23 mouse cellular contexts compared by ENCODE assay signal in genomic region chr6:5020510-5020909, GRCm38 (mm10).
DNase-seq lines count a peak whose midpoint lies in the region; ATAC-seq and TF ChIP-seq lines count a peak whose summit lies in the region.
"Had no signal": no experiment of that assay in that cellular context is flagged by ENCODE, and none has a peak within 500 bp of the region (broad histone marks: within the 10 kb centered on the region; RNA-seq: fewer than 3 reads in every experiment).

No protein-coding gene starts in this region.

- peak overlapping the region; percentile 17; the same call in 1 of the 2 replicates for H3K4me3 ChIP-seq in E14TG2a.4 (replicated peaks; ENCODE audit: low read length)
- no peak overlapping the region for H3K4me3 ChIP-seq in ES-Bruce4 (ENCODE audit: low read depth, low read length)
- H3K4me3 ChIP-seq: embryonic facial prominence, embryonic 13.5 days; embryonic facial prominence, embryonic 15.5 days; erythroblast, embryonic 14.5 days; forebrain, embryonic 10.5 days; forebrain, embryonic 12.5 days had no signal

- peak; percentile 51; the same call in 1 of the 2 replicates for TF ChIP-seq EP300 in ES-Bruce4 (IDR thresholded peaks at IDR 0.05; ENCODE audit: insufficient read depth, low read depth, low read length)

- peak overlapping the region; percentile 93 for H3K27ac ChIP-seq in ES-Bruce4 (ENCODE audit: insufficient read depth, low read length)
- H3K27ac ChIP-seq: embryonic facial prominence, embryonic 13.5 days; embryonic facial prominence, embryonic 15.5 days; forebrain, embryonic 10.5 days; forebrain, embryonic 12.5 days had no signal

- H3K9me3 ChIP-seq in E14TG2a.4 (ENCODE audit: low read length): no peaks in the 10 kb centered on the region
- H3K9me3 ChIP-seq in ES-Bruce4 (replicated peaks; ENCODE audit: control insufficient read depth, insufficient read depth, low read length, poor library complexity, severe bottlenecking): no peaks in the 10 kb centered on the region
- H3K9me3 ChIP-seq: embryonic facial prominence, embryonic 13.5 days; embryonic facial prominence, embryonic 15.5 days; forebrain, embryonic 10.5 days; forebrain, embryonic 12.5 days had no signal

- H3K36me3 ChIP-seq in E14TG2a.4 (ENCODE audit: insufficient read depth, low read length) (no peaks in the 10 kb centered on the region), ES-Bruce4 (ENCODE audit: control insufficient read depth, insufficient read depth, low read length, poor library complexity, severe bottlenecking) (no peaks in the 10 kb centered on the region)
- H3K36me3 ChIP-seq: embryonic facial prominence, embryonic 13.5 days; embryonic facial prominence, embryonic 15.5 days; forebrain, embryonic 12.5 days had no signal

- no peak overlapping the region for H3K9ac ChIP-seq in ES-Bruce4 (ENCODE audit: low read depth, poor library complexity, severe bottlenecking)
- H3K9ac ChIP-seq: embryonic facial prominence, embryonic 13.5 days; embryonic facial prominence, embryonic 15.5 days; forebrain, embryonic 12.5 days had no signal

- DNase-seq in R1 (ENCODE audit: low read depth, low spot score): peak; percentile 78
- no peak for DNase-seq in cerebellum, postnatal 25 days
- DNase-seq: adrenal gland, adult 8-10 months; adrenal gland, postnatal 14 days; adrenal gland, postnatal 36 days; cerebellum, adult 11-12 months; cerebellum, adult 2 months; cerebellum, adult 9-10 months; cerebellum, postnatal 10 days; cerebellum, postnatal 36 days; embryo, embryonic 11 days had no signal

- H3K27me3 ChIP-seq in E14TG2a.4 (ENCODE audit: insufficient read depth, low read length): no peaks in the 10 kb centered on the region
- H3K27me3 ChIP-seq in ES-Bruce4 (ENCODE audit: control insufficient read depth, insufficient read depth, low read length, poor library complexity, severe bottlenecking): no peaks in the 10 kb centered on the region
- H3K27me3 ChIP-seq: CH12.LX; embryonic facial prominence, embryonic 13.5 days; embryonic facial prominence, embryonic 15.5 days; forebrain, embryonic 12.5 days had no signal

- TF ChIP-seq CTCF in E14TG2a.4 (conservative IDR thresholded peaks at IDR 0.05; ENCODE audit: low read length) (no peak), ES-Bruce4 (IDR thresholded peaks at IDR 0.05; ENCODE audit: low read depth, low read length) (no peak)

- ATAC-seq in CD4-positive, CD25-positive, alpha-beta regulatory T cell, adult 4 months: no peak
- ATAC-seq: activated CD4-positive, CD25-positive, alpha-beta regulatory T cell, adult 4 months; forebrain, embryonic 14.5 days; forebrain, embryonic 16.5 days had no signal

- no peak for TF ChIP-seq POLR2A in ES-Bruce4 (IDR thresholded peaks at IDR 0.05; ENCODE audit: insufficient read depth, low read length)

- H3K4me1 ChIP-seq in E14TG2a.4 (replicated peaks; ENCODE audit: low read depth, low read length) (peaks cover 80% of the 10 kb centered on the region), ES-Bruce4 (ENCODE audit: control insufficient read depth, insufficient read depth, low read length) (peaks cover 8% of the 10 kb centered on the region)
- H3K4me1 ChIP-seq: embryonic facial prominence, embryonic 13.5 days; embryonic facial prominence, embryonic 15.5 days; forebrain, embryonic 12.5 days had no signal
